Mouse (Mus musculus) spleen, postnatal 4 days (tissue): Measurements from ENCODE around the gene Dact3.
A peak's percentile ranks its signal among the peaks of the same experiment; 100 is the strongest.

Experiments used
- DNase-seq, 2 experiments: peaks; one replicate each; pipeline ENCODE4 v3.0.0; 2022; ENCODE audit warnings: low spot score in 2 of 2

Gene Dact3

GRCm38 (mm10) chr7:16875310-16875325 lies at the start of gene Dact3:
Gene Dact3, plus strand, starts transcription at chr7:16875317.
- no peak for DNase-seq

GRCm38 (mm10) chr7:16825785-16826184 lies 49.3 kb upstream of the Dact3 start:
- DNase-seq = peak; percentile 53 to 70

DNA sequence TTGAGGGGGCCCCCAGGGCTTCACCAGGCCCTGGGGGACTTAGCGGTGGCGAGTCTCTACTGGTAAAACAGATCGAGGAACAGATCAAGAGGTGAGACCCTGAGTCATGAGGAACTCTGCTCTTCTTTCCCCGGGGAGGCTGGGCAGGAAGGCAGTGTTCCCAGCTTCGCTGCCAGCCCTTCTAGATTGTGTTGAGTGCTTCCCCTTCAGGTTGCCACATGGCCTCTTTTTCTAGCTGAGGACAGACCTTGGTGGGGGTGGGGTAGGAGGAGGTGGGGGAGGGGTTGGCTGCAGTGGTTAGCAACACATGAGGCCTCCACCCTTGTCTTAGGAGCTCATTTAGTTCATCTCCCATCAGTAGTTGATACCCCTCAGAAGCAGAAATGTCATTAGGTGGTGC lies 48.5 kb upstream of the Dact3 start:
- no peak for DNase-seq

DNA sequence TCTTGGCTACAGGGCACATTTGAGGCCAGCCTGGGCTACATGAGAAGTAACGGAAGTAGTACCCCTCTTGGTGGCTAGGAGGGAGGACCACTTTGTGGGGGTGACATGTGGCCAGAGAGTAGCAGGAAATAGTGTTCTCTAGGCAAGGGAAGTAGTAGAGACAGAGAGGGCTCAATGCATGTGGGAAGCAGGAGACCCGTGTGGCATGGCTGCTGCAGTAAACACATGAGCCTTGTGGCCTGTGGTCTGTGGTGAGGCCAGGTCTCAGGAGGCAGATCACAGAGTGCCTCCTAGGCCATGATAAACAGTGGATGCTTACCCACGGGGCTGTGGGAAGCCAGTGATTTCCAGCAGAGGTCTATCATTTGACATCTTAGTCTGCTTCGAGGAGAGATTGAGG lies 47.8 kb upstream of the Dact3 start:
- DNase-seq = peak in 1 of 2 experiments; percentile 60

- DNase-seq = no peak
These were observed 44.7 kb upstream of the Dact3 start for GRCm38 (mm10) chr7:16830449-16830848.

DNA sequence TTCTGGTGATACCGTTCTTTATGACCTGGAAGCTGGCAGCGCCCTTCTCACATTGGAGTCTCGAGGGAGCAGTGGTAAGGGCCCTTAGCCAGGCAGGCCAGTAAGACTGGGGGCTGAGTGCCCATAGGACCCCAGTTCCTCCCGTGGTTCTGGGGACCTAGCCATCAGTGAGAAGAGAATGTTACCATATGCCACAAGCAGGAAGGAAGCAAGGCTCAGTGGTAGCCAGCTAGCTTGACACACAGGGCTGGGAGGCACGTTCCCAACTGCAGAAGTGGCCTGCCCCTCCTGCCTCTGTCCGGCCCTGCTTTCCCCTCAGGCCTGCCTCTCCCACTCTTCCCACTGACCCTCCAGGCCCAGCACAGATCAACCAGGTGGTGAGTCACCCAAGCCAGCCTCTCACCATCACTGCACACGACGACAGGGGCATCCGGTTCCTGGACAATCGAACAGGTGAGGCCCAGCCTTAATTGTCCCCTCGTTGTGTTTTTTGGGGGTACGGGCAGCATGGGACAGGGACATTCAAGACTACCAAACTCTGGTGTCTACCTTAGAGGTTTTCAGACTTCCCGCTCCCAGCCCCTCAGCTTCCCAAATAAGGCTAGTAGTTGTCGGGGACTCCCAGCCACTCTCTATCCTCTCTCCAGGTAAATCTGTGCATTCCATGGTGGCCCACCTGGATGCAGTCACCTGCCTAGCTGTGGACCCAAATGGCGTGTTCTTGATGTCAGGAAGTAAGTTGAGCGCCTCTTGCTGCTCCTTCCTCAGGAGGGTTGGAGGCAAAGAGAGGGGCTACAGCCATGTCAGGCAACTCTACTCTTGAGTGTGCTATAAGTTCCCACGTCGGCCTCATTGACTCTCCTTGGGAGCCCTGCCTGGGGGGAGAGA lies 37.0 kb upstream of the Dact3 start:
- DNase-seq = peak in 1 of 2 experiments; percentile 65

- DNase-seq = peak in 1 of 2 experiments; percentile 57
These were observed 36.2 kb upstream of the Dact3 start for GRCm38 (mm10) chr7:16838804-16839426.

- DNase-seq = peak in 1 of 2 experiments; percentile 56
These were observed 35.5 kb upstream of the Dact3 start for GRCm38 (mm10) chr7:16839427-16840108.

GRCm38 (mm10) chr7:16840109-16840491 lies 35.0 kb upstream of the Dact3 start:
- peak in 1 of 2 experiments; percentile 58 for DNase-seq

GRCm38 (mm10) chr7:16841078-16841477 lies 34.0 kb upstream of the Dact3 start:
- DNase-seq = no peak

DNA sequence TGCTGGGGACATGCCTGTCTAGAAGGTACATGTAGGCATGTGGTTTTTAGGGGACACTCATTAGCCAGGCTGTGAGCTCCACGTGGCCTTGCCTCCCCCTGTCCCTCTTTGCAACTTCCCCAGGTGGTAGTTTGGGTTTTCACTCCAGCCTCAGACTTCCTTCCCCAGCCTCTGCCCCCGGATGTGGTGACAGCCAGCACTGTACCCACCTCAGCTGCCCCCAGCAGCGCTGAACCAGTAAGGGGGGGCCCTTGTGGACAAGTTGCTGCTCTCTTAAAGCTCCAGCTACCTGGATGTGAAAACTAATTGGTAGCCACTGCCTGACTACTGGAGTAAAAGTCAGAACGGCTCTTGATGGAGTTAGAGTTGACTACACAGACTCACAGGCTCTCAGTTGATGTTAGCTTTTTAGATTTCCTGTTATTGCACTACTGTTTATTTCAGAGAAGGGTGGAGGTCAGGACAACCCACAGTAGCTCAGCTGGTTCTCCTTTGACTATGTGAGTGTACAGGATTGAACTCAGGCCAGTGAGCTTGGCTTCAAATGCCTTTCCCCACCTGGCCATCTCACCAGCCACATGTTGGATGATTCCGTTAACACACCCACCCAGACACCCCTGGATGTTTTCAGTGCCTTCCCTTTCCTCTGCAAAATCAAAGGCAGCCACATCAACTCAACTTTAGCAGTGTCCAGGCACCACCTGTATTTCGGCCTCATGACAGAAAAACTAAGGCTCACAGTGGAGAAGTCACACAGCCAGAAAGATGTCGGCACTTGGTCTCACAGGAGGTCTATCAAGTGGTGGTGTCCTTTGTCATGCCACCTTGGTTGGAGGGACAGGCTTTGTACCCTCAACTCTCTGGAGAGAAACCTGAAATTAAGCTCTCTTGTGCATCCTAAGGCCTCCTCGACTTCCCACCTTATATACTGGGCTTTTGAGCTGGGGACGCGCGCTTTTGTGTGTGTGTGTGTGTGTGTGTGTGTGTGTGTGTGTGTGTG lies 33.3 kb upstream of the Dact3 start:
- DNase-seq = peak; percentile 65 to 80

- peak; percentile 86 to 94 for DNase-seq
These were observed 32.5 kb upstream of the Dact3 start, which contains the start of gene Prkd2 for GRCm38 (mm10) chr7:16842645-16843063. Gene Prkd2, plus strand, starts transcription at chr7:16842902.

- peak; percentile 54 to 80 for DNase-seq
These were observed 31.5 kb upstream of the Dact3 start for GRCm38 (mm10) chr7:16843441-16844171.

DNA sequence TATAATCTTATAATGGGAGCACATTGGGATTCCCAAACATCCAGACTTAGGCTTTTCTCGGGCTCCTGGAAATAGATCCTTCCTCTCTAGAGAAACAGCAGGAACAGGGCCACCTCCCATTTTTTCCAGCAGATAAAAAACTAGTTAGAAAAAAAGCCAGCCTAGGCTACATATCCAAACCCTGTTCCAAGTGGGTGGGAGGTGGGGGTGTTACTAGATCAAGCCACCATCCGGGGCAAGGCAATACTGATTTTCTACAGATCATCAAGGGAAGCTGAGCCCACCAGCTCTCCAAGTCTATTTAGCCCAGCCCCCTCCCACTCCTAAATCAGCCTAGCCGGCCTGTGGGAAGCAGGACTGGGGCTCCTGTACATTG lies 30.4 kb upstream of the Dact3 start:
- DNase-seq = no peak

GRCm38 (mm10) chr7:16845072-16845819 lies 29.9 kb upstream of the Dact3 start:
- DNase-seq = peak in 1 of 2 experiments; percentile 43

GRCm38 (mm10) chr7:16845820-16846167 lies 29.3 kb upstream of the Dact3 start:
- DNase-seq = peak in 1 of 2 experiments; percentile 16

- DNase-seq = no peak
These were observed 28.3 kb upstream of the Dact3 start for GRCm38 (mm10) chr7:16846775-16847174.

DNA sequence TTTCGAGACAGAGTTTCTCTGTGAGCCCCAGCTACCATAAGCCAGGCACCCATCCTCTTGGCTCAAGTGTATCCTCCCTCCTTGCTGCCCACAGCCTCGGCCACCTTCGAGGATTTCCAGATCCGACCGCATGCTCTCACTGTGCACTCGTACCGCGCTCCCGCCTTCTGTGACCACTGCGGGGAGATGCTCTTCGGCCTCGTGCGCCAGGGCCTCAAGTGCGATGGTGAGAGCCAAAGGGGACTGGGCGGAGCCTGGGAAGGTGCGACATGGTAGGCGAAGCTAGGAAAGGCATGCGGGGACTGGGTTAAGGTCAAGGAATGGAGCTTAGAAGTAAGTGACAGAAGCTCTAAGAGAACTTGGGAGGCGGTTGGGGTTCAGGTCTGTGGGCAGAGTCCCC lies 27.6 kb upstream of the Dact3 start:
- no peak for DNase-seq

GRCm38 (mm10) chr7:16848579-16848978 lies 26.5 kb upstream of the Dact3 start:
- DNase-seq = peak in 1 of 2 experiments; percentile 81

DNA sequence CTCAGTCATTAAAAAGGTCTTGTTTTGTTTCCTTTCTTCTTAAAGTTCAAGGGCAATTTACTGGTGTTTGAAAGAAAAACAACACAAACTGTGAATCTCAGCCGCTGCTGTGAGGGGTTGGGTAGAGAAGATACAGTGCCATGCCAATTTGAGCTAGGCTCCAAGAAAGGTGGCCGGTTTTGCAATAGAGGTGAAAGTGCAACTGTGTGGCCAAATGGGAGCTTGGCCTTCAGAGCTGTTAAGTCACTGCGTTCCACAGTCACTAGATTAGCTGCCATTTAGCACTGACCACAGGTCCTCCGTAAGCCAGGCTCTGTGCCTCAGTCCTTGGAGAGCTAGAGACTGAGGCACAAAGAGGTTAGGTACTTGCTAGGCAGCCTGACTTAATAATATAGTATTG lies 23.5 kb upstream of the Dact3 start:
- DNase-seq = no peak
